Mouse (Mus musculus): Measurements from ENCODE around the gene Nfkb2. TPM values are rescaled to one million over a fixed set of nuclear protein-coding genes. Genes with fewer than 3 reads are reported as not detected.

The Nfkb2 gene
- total and polyA plus RNA-seq, 3 experiments: 27.2 to 43.0 TPM; not detected in 1

DNA sequence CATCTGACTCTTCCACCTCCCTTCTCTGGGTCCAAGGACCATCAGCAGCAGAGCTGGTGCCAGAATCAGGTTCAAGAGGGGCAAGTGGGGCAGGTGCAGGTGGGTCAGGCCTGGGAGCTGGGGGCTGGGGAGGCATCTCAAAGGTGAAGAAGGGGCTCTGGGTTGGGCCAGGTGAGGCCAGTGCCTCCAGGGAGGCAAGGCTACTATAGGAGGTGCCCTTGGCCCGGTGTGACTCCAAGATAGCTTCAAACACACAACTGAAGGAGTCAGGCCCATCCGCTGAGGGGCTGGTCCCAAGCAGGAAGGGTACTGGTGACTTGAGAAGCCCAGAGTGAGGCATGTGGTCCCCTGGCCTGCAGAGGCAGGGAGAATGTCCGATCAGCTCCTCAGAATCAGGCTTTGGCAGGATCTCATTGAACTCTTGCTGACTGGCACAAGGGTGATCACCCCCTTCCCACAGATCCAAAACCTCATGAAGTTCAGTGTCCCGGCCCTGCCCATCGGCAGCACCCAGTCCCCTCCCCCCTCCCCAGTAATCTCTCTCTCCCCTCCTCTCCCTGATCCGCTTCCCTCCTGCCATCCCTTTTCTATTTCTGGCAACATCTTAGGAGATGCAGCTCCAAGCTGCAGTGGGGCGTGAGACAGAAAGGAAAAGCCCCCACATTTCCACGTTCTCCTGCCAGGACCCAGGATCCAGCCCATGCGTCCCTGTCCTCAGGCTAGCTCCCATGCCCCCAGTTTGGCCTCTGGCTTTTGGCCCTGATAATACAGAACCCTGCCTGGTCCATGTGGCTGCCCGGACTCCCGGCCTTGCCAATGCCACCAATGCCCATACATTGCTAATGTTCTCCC lies 18.2 kb downstream of the Nfkb2 start:
- H3K27ac ChIP-seq (ENCODE audit: control insufficient read depth, low read depth, low read length): no peak overlapping the region
- H3K4me1 ChIP-seq (ENCODE audit: control insufficient read depth in 1 of 2, insufficient read depth in 2 of 2, low read length in 2 of 2): peaks cover 0 to 17% of the 10 kb centered on the region in 2 experiments; a peak in 2 of 4 replicates
- H3K9ac ChIP-seq (ENCODE audit: control insufficient read depth, low read depth, low read length, poor library complexity, severe bottlenecking): no peak overlapping the region
- H3K79me2 ChIP-seq (ENCODE audit: control insufficient read depth, insufficient read depth, low read length, poor library complexity): no peaks in the 10 kb centered on the region
- DNase-seq (ENCODE audit: low read depth, low spot score): no peak
- H3K27me3 ChIP-seq (ENCODE audit: control insufficient read depth in 1 of 2, insufficient read depth in 2 of 2, low read length in 2 of 2): no peaks in the 10 kb centered on the region
- TF ChIP-seq MAX (IDR thresholded peaks at IDR 0.05; ENCODE audit: low read length) (no peak), TAL1 (IDR thresholded peaks at IDR 0.05; ENCODE audit: low read length) (no peak), ELF1 (IDR thresholded peaks at IDR 0.05; ENCODE audit: low read depth, low read length) (no peak), TCF12 (IDR thresholded peaks at IDR 0.05; ENCODE audit: low read depth, low read length) (no peak)
- H3K9me3 ChIP-seq (replicated peaks; ENCODE audit: insufficient read depth, low read length): no peaks in the 10 kb centered on the region
- H3K36me3 ChIP-seq (ENCODE audit: control insufficient read depth in 1 of 2, insufficient read depth in 2 of 2, low read length in 2 of 2): peaks cover 0 to 7% of the 10 kb centered on the region in 2 experiments; a peak in 2 of 4 replicates
- no peak overlapping the region for H3K4me3 ChIP-seq (ENCODE audit: control insufficient read depth in 1 of 2, insufficient read depth in 1 of 2, low read depth in 2 of 2, low read length in 2 of 2)

DNA sequence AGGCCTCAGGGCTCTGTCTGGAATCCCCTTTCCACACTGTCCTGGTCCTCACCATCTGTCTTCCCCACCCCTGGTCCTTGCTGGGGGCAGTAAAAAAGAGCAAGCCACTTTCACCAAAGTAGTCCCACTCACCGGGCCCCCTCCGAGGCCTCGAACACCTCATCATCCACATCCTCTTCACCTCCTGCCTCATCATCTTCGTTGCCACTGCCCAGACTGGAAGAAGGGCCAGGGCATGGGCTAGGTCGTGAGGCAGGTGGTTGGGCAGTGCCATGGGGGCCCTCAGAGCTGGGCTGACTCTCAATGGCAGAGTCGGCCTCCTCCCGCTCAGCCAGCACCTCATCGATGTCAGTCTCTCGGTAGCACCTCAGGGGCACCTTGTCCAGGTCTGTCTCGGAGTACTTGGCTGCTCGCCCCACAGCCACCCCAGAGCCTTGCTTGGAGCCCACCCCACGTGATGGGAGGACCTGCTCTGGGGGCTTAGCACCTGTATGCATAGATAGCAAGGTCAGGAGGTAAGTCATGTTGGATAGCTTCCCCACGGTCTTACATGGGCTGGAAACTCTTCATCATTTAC lies 19.0 kb downstream of the Nfkb2 start:
- Histone ChIP-seq H3K79me2 (ENCODE audit: control insufficient read depth, insufficient read depth, low read length, poor library complexity) (no peaks in the 10 kb centered on the region; the same call in 1 of the 2 replicates), H3K27ac (ENCODE audit: control insufficient read depth, low read depth, low read length) (no peak overlapping the region), H3K36me3 (ENCODE audit: control insufficient read depth in 1 of 2, insufficient read depth in 2 of 2, low read length in 2 of 2) (peaks cover 0 to 7% of the 10 kb centered on the region in 2 experiments; a peak in 2 of 4 replicates), H3K27me3 (ENCODE audit: control insufficient read depth in 1 of 2, insufficient read depth in 2 of 2, low read length in 2 of 2) (no peaks in the 10 kb centered on the region), H3K9ac (ENCODE audit: control insufficient read depth, low read depth, low read length, poor library complexity, severe bottlenecking) (no peak overlapping the region), H3K4me3 (ENCODE audit: control insufficient read depth in 1 of 2, insufficient read depth in 1 of 2, low read depth in 2 of 2, low read length in 2 of 2) (no peak overlapping the region), H3K4me1 (ENCODE audit: control insufficient read depth in 1 of 2, insufficient read depth in 2 of 2, low read length in 2 of 2) (peaks cover 0 to 21% of the 10 kb centered on the region in 2 experiments; a peak in 2 of 4 replicates), H3K9me3 (replicated peaks; ENCODE audit: insufficient read depth, low read length) (no peaks in the 10 kb centered on the region)
- TF ChIP-seq USF1 (IDR thresholded peaks at IDR 0.05; ENCODE audit: low read depth, low read length) (no peak), GABPA (IDR thresholded peaks at IDR 0.05; ENCODE audit: low read depth, low read length) (no peak), NELFE (IDR thresholded peaks at IDR 0.05; ENCODE audit: low read depth, low read length) (no peak), CHD1 (IDR thresholded peaks at IDR 0.05; ENCODE audit: low read depth, low read length) (no peak), ETS1 (IDR thresholded peaks at IDR 0.05; ENCODE audit: low read depth, low read length) (no peak), GATA1 (IDR thresholded peaks at IDR 0.05; ENCODE audit: low read depth, low read length) (no peak), E2F4 (IDR thresholded peaks at IDR 0.05; ENCODE audit: borderline replicate concordance, low read depth, low read length) (no peak), POLR2AphosphoS5 (IDR thresholded peaks at IDR 0.05; ENCODE audit: borderline replicate concordance, low read depth, low read length) (no peak)
- no peak for DNase-seq (ENCODE audit: low read depth, low spot score)

DNA sequence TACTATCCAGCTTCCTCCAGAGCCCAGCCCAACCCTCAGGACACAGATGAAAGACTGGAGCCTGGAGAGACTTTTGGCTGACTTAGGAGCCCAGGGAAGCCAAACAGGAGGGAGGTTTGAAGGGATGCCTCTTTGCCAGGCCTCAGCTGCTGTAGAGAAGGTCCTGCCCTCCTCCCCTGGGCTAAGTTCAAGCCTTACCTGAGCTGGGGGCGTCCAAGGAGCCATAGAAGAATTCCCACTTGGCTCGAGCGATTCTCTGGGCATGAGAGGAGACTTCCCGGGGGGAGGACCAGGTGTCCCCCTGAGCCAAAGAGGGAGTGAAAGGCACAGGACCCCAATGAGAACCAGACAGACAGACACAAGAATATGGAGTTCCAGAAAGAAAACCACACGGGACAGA lies 19.6 kb downstream of the Nfkb2 start:
- no peak overlapping the region for H3K27ac ChIP-seq (ENCODE audit: control insufficient read depth, low read depth, low read length)
- H3K36me3 ChIP-seq (ENCODE audit: control insufficient read depth in 1 of 2, insufficient read depth in 2 of 2, low read length in 2 of 2): peaks cover 0 to 7% of the 10 kb centered on the region in 2 experiments; a peak in 2 of 4 replicates
- peaks cover 2% of the 10 kb centered on the region; the same call in 1 of the 2 replicates for H3K79me2 ChIP-seq (ENCODE audit: control insufficient read depth, insufficient read depth, low read length, poor library complexity)
- no peaks in the 10 kb centered on the region for H3K9me3 ChIP-seq (replicated peaks; ENCODE audit: insufficient read depth, low read length)
- no peak for DNase-seq (ENCODE audit: low read depth, low spot score)
- no peak overlapping the region for H3K9ac ChIP-seq (ENCODE audit: control insufficient read depth, low read depth, low read length, poor library complexity, severe bottlenecking)
- peaks cover 0 to 21% of the 10 kb centered on the region in 2 experiments; a peak in 2 of 4 replicates for H3K4me1 ChIP-seq (ENCODE audit: control insufficient read depth in 1 of 2, insufficient read depth in 2 of 2, low read length in 2 of 2)
- H3K4me3 ChIP-seq (ENCODE audit: control insufficient read depth in 1 of 2, insufficient read depth in 1 of 2, low read depth in 2 of 2, low read length in 2 of 2): no peak overlapping the region
- H3K27me3 ChIP-seq (ENCODE audit: control insufficient read depth in 1 of 2, insufficient read depth in 2 of 2, low read length in 2 of 2): no peaks in the 10 kb centered on the region
- TF ChIP-seq USF2 (IDR thresholded peaks at IDR 0.05; ENCODE audit: borderline replicate concordance in 1 of 2, insufficient read depth in 1 of 2, low read depth in 1 of 2, low read length in 2 of 2): no peak
- TF ChIP-seq ELF1 (IDR thresholded peaks at IDR 0.05; ENCODE audit: low read depth, low read length): no peak
- TF ChIP-seq ZNF384 (IDR thresholded peaks at IDR 0.05; ENCODE audit: low read depth, low read length): no peak
- TF ChIP-seq POLR2AphosphoS2 (IDR thresholded peaks at IDR 0.05; ENCODE audit: low read length): no peak
- TF ChIP-seq MAZ (IDR thresholded peaks at IDR 0.05; ENCODE audit: low read depth, low read length): no peak
- no peak for TF ChIP-seq NELFE (IDR thresholded peaks at IDR 0.05; ENCODE audit: low read depth, low read length)
- TF ChIP-seq GATA1 (IDR thresholded peaks at IDR 0.05; ENCODE audit: low read depth, low read length): no peak
- TF ChIP-seq NRF1 (IDR thresholded peaks at IDR 0.05; ENCODE audit: insufficient read depth, low read depth, low read length, poor library complexity, severe bottlenecking): no peak
- no peak for TF ChIP-seq UBTF (IDR thresholded peaks at IDR 0.05; ENCODE audit: borderline replicate concordance, insufficient read depth, low read depth, low read length)
- TF ChIP-seq CHD1 (IDR thresholded peaks at IDR 0.05; ENCODE audit: low read depth, low read length): no peak
- no peak for TF ChIP-seq E2F4 (IDR thresholded peaks at IDR 0.05; ENCODE audit: borderline replicate concordance, low read depth, low read length)
- TF ChIP-seq MYB (IDR thresholded peaks at IDR 0.05; ENCODE audit: low read depth, low read length): no peak
- no peak for TF ChIP-seq JUND (IDR thresholded peaks at IDR 0.05; ENCODE audit: low read depth, low read length)
- TF ChIP-seq ZKSCAN1 (IDR thresholded peaks at IDR 0.05; ENCODE audit: low read depth, low read length): no peak
- TF ChIP-seq TBP (IDR thresholded peaks at IDR 0.05; ENCODE audit: low read depth, low read length): no peak

Data from MEL (cell line).